Mouse (Mus musculus): Measurements from ENCODE around the gene Slc16a2. TPM values are rescaled to one million over a fixed set of nuclear protein-coding genes. Genes with fewer than 3 reads are reported as not detected.

Gene Slc16a2
- total RNA-seq (2021): 10 to 100 TPM; 33.0 to 54.0 TPM
- long read RNA-seq, experiment 1, full-length matches to known transcripts: 2 of 10 reads
- long read RNA-seq, experiment 1, partial matches to known transcripts: 0 of 10 reads
- long read RNA-seq, experiment 1, other reads (novel, unspliced or antisense): 8 of 10 reads
- long read RNA-seq, experiment 2, partial matches to known transcripts: 1 of 4 reads
- long read RNA-seq, experiment 2, other reads (novel, unspliced or antisense): 3 of 4 reads

DNA sequence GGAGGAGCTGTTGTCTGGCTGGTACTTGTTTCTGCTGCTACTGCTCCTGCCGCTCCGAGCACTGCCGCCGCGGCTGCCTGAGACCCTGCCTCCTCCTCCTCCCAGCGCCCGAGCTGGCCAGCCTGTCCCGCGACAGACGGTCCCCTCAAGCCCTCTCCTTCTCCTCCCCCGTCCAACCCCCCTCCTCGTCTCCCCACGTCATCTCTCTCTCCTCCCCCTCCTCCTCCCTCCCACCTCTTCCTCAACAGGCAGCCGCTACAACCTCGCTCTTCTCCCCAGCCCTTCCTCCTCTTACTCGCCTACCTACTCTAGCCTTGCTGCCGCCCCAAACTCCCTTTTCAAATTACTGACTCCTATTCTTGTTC, at the start of gene Slc16a2:
Gene Slc16a2, minus strand, starts transcription at position 152 of the 365 bp plus-strand sequence.
- peak; percentile 66 to 82 for DNase-seq

DNA sequence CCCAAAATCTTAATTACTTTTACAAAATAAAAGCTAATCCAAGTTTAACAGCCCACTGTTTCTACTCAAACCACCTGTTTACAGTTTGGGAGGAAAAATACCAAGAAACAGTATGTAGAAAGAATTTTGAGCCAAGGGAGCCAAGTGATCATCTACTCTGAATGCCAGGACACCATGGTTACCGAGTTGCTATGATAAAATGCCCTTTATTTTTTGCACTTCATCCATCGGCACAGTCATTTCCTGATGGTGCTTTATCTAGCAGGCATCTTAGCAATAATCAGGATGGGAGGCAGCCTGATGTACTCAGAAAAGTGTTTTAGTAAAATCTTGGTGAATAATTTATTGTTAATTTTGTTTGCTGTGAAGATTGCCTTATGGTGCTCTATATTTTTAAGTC, 41.7 kb upstream of the Slc16a2 start:
- DNase-seq: no peak

DNA sequence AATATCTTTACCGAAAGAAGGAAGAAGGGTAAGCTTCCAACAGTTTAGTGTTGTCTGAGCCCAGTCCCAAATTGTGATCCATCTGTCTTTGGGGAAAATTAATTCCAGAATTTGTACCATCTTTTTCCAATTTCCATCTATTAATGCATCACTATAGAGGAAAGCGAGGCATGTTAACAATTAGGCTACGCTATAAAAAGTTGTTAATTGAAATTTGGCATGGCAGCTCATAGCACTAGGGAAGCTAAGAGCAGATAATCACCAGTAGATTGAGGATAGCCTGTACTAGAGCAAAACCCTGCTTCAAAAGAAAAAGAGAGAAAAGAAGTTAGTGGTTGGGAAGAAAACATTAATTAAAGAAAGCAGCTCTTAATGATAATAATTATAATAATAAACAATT, 41.1 kb upstream of the Slc16a2 start:
- DNase-seq: no peak

DNA sequence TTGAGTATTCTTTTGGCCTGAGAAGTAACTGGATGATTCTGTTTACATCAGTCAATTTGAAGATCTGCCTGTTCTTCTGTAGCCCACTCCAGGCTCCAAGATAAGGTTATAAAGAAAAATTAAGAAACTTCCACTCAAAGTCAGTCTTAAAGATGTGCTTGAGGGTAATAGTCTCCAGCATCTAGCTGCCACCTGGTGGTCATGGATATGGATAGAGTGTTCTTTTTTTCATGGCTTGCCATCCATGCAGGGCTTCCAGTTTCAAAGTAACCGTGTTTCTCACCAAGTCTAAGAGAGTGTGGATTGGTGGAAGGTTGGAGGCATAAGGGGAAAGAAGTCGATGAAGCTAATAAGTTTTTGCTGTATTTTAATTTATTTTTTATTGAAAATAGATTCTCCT, 23.5 kb upstream of the Slc16a2 start:
- peak in 1 of 2 experiments; percentile 26 for DNase-seq

DNA sequence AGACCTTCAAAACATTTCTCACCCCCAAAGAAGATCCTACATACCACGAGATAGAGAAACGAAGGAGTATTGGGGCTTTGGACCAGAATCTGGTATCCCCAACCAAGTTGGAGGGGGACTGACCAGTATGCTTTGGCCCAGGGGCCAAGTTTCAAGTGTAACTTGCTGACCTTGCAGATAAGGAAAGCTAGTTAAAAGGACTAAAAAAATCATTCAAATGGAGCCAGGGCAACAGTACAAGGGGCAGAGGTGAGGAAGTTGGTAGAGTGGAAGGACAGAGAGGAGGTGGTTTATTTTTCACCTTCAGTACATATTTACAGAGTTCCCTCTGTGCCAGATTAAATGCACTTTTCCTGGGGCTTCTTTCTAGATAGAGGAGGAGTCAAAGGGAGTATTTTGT, 7.1 kb upstream of the Slc16a2 start:
- no peak for DNase-seq

DNA sequence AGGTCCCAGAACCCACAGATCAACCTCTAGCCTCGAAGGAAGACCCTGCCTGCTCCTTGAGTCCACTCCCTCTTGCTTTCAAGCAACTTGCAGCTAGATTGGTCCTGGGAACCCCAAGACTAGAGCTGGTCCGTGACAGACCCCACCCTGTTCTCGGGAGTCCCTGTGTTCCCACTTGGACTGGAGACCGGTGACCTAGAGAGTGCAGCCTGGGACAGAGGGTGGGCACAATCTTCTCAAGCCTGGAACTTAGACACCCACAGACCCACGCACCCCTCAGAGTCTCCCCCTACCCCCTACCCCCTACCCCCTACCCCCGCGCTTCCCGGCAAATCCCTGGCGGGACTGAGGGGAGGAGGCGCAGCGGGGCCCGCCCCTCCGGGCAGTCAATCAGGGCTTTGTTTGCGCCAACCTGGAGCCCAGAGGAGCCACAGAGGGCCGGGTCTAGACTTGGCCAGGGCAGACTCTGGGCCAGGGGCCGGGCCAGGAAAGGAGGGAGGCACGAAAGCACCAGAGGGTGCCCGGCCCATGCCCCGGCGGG, 558 bp upstream of the Slc16a2 start:
- peak; percentile 71 to 77 for DNase-seq

DNA sequence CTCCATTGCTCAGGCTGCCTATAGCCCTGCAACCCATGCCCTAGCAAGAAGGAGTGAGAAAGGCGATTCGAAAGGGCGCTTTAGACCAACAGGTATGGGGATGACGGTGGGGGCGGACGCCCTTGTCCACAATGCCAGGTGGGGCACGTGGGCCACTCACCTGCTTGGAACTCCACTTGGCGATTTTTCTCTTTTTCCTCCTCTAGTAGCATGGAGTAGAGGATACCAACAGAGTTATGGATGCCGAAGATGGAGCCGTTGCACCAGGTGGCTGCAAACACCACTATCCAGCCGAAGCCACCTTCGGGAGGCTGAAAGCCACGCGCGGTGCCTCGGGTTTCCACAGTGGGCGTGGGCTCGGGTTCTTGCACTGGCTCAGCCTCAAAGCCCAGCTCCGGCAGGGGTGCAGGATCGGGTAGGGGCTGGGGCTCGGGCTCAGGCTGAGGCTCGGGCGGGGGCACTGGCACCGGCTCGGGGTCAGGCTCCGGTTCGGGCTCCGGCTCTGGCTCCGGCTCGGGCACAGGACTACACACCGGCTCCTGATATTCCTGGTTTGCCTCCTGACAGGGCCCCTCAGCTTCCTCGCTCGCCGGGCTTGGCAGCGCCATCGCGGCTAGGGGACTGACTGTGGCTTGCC, 470 bp downstream of the Slc16a2 start:
- no peak for DNase-seq

DNA sequence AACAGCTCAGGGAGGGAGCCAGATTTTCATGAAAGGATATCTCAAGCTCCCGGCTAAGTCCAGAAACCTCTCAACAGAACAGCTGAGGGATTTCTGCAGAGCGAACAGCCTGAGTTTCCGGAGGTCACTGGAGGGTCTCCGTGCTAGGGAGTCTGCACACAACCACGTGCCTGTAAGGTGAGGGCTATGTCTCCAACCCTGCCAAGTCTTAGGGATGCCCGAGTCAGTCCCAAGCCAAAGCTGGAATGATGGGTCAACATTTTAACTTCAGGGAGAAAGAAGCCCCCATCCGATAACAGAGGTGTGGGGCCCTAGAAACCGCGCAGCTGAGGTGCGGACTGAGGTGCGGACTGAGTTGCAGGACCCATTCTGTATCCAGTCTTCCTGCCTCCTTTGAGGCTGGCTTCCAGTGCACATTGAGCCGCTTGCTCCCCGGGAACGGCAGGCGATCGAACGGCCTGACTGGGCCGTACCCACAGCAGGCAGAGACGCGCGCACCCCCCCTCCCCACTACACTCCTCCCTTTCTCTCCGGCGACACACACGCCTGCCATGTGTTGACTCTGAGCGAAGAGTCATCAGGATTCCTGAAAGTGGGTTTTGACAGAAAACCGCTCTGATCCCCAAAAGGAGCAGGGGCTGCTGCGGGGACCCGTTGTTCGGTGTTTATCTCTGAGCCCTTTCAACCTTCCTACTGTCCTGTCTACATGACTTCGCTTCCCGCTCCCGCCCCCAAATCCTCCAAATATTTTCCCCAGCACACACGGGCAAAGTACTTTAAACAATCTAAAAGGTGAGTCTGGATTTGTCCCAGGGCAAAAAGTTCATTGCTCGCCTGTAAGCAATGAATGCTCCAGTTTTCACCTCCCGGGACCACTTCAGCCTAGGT, 1.2 kb downstream of the Slc16a2 start:
- DNase-seq: peak; percentile 20 to 56

DNA sequence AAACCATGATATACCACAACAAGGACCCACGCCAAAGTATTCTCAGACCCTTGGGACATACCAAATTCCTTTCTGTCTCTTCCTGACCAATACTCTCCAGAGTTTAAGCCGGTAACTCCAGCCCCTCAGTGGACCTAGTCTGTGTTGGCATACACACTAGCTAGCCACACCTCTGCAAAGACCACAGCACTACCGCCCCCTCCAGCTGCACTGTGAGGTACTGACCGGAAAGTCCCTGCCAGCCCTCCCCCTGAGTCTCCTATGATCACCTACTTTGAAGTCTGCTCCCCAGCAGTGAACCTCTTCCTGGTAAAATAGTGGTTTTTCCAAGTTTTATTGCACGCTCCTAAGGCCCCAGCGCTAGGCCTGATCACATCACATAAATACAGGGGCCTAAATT, 2.5 kb downstream of the Slc16a2 start:
- DNase-seq: no peak

DNA sequence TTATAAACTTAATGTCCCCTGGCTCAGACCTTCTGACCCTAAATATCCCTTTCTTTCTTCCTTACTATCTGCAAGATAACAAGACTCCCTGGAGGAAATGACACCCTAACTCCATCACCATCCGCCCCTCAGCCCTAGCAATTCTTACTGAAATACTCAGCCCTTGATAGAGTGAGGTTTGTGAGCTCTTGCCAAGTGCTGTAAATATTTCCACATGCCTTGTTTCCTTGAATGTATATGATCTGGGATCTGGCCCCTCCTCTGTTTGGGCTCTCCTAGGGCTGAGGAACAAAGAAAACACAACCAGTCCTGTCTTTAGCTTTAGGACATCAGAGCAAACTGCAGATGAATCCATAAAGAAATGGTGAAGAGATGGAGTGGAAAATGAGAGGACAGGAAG, 9.1 kb downstream of the Slc16a2 start:
- no peak for DNase-seq

DNA sequence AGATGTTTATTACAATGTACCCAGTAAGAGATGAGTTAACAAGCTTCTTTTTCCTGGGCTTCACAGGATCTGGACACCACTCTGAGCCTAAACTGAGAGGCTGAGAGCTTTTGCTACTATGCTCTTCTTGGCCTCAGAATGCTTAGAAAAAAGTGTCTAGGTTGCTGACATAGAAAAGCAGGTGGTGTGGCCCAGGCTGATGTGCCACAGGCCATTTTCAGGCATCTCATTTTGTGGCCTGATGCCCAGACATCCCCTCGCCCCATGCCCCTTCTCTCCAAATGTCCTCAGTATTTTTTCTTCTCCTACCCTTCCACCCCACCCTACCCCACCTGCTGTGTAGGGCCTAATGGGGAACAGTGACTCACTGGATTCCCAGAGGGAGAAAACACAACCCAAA, 11.3 kb downstream of the Slc16a2 start:
- DNase-seq: no peak

DNA sequence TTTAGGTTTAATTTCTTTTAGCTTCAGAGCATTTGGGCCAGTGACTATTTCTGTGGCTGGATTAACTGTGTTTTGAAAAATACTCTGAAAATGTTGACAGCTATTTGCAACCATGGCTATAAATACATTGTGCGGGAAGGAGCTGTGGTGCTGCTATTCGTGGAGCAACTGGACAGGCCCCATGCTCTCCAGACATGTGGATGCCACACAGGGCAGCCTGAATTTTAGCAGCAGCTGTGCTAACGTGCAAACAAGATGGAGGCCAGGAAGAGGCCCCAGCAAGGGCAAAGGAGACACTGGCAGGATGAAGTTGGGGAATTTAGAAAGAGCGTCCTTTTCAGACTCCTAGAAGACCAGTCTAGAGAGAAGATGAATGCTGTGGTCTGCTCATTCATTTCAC, 15.4 kb downstream of the Slc16a2 start:
- DNase-seq: no peak

DNA sequence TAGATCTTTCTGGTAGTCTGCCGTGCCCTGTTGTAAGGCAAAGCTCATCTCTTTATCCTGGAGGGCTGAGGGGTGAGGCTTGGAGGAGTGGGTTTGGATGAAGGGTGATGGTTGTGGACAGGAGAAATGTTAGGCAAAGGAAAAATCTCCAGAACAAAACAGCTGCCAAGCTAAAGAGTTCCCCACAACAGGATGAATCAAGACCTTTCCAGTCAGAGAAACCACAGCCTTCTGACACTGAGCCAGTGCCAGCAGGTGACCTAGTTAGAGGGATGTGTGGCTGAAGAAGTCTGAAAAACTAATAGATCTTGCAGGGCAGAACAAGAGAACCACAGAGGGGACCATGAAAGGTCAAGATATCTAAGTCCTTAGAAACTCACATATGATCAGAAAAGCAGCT, 24.8 kb downstream of the Slc16a2 start:
- peak; percentile 18 to 20 for DNase-seq

DNA sequence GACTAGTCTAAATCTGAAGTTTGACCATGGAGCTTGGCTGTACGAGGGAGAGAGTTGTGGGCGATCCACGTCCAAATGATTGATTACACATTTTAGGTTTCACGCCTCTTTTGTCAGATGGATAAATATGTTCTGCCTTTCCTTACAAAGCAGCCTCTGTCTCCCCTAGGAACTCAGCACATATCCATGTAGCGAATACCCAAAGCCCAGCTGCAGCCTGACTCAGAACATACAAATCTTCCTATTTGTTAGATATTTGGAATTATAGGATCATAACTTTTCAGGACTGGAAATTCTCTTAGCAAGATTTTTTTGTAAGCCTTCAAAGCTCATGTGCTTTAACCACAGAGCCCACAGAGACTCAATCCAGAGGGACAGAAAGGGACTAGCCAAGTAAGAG, 26.3 kb downstream of the Slc16a2 start:
- DNase-seq: no peak

DNA sequence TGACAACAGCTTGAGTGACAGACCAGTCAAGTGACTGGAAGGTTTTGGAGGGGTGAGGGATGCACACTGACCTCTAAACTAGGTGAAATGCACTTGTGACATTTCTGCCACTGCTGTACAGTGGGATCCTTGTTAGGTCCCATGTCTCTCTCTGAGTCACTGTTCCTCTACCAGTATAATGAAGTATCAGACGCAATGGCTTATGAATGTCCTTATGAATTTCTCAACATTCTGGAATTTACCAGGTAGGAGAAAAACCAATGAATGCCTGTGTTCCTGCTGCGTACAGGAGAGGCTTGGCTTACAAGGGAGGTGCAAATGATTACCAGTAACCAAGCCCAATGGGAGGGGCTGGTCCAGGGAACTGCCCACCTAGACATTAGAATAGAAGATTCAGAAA, 30.5 kb downstream of the Slc16a2 start:
- no peak for DNase-seq

DNA sequence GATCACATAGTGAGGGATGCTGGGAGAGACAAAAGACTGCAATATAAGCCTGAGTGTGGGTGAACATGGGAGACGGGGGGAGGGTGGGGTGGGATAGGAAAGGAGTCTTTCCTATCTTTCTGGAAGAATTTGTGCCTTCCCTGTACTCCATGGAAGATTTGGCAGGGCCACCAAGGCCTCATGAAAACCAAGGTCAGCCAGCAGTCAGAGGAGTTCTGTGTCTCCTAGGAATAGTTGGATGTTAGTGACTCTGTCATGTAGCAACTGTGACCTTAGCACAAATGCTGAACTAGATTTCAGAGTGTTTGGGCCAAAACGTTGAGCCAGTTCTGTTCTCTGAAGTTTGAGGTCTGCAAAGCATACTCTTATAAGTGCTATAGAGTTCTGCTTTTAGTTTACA, 36.1 kb downstream of the Slc16a2 start:
- DNase-seq: peak; percentile 35 to 62

DNA sequence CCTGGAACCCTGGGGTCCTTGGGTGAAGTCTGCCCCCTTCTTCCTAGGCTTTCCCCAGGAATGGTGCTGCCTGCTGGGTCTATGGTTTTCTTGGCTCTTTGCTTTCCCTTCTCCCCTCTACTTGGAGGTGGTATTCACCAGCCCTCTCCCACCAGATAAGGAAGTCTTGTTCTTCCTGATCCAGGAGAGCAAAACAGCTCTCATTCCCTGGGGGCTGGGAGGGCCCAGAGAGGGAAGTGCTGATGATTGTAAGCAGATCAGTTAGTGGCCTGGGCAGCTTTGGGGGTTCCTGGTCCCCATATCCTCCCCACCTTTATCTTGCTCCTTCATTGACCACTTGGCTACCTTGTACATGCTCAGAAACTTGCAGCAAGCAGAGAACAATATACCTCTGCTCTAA, 45.4 kb downstream of the Slc16a2 start:
- DNase-seq: no peak

DNA sequence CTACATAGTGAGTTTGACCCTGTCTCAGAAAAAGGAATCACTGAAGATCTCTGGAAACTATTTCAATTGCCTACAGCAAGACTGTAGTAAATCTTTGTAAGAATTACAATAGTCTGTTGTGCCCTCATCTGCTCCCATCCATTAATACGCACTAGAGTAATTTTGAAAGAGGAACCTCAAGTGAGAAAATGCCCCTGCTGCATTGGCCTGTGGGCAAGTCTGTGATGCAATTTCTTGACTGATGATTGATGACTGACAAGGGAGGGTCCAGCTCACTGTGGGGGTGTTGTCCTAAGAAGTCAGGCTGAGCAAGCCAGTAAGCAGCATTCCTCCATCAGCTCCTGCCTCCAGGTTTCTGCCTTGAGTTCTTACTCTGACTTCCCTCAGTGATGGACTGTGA, 75.6 kb downstream of the Slc16a2 start:
- DNase-seq: no peak

DNA sequence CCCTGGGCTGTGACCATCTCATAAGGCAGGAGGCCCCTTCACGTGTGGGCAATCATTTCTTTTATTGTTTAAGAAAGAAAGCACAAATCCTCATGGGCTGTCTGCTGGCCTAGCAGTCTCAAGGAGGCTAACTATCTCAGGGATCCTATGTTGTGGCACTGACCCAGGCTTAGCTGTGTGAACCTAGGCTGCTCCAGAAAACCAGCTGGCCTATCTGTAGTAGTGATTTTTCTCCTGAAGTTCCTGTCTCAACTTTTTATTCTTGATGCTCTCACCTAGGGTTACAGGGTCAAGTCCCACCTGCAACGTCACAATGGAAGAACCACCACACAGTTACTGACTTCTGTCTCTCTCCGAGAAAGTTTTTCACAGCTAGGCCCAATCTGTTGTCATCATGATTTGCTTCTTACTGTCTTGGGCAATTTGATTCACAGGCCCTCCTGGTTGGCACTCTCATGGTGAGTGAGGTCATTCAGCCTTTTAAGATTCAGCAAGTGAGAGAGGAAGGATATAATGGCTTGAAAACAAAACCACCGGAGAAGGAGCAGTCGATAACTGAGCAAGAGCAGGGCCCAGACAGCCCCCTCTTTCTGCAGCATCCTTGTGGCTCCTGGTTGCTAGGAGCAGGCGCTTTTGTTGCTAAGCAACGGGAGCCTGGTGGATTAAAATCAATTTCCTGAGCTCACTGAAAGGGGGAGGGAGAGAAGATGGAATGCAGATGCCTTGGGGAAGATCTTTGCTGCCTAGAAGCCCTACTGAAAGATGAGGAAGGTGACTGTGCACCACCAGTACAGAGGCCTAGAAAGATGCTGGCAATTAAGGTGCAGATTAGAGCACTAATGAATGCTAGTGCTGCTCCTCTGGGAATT, 77.4 kb downstream of the Slc16a2 start:
- DNase-seq: no peak

DNA sequence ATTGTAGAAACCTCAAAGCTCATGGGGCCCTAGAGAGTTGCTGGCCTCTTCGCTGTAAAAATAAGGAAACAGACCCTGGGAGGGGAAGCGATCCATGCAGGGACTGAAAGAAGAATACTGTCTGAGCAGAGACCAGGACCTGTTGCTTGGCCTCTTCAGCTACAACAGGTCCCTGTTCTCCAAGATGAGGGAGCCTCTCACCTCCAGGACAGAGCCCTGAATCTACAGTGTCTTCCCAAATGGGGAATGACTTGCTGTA, 79.8 kb downstream of the Slc16a2 start:
- DNase-seq: no peak

DNA sequence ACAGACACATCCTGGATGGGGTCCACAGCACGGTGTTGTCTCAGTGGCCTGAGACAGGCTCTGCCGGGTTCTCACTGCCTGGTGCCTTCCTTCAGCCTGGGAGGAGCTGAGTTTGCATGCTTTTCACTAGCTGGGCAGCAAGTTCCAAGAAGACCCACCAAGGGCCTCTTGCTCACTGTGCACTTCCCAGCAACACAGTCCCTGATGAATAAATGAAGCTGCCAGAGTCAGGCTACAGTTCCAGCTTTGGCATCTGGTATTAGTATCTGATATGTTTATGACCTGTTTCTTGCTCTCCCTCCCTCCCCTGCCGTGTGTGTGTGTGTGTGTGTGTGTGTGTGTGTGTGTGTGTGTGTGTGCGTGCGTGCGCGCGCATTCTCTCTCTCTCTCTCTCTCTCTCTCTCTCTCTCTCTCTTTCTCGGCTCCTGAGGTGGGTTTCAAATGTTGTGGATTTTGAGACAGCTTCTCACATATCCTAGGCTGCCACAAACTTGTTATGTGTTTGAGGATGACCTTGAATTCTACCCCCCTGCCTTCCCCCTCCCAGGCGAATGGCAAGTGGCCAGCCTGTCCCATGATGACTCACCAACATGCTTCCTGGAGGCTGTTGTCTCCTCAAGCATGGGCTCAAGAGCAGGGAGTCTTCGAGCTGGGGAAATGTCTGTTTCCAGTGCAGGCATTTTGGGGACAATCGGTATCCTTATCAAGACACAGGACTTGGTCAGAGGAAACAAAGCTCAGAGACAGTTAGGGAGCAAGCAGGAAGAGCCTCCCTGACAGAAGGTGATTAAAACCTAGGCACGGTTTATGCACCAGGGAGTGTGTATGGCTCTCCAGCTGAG, 80.3 kb downstream of the Slc16a2 start:
- peak; percentile 77 to 78 for DNase-seq
